Mouse (Mus musculus) C2C12 (cell line): ENCODE measurements around the gene Ube2b.

Experiments
- CTCF ChIP-seq: IDR thresholded peaks from one replicate; pipeline ENCODE4 v1.5.1; 2011; ENCODE audit not compliant: control insufficient read depth, insufficient read depth, insufficient read length
- FOSL1 ChIP-seq: IDR thresholded peaks from one replicate; pipeline ENCODE4 v1.8.0; 2011; ENCODE audit warnings: mild to moderate bottlenecking, low read length; ENCODE audit not compliant: poor library complexity, insufficient read depth, severe bottlenecking
- MAX ChIP-seq: IDR thresholded peaks from one replicate; pipeline ENCODE4 v1.6.1; 2011; ENCODE audit warnings: mild to moderate bottlenecking, control low read depth
- MYOD1 ChIP-seq: IDR thresholded peaks from one replicate; pipeline ENCODE4 v1.6.1; 2011; ENCODE audit warnings: low read depth; ENCODE audit not compliant: control insufficient read depth, insufficient read length
- MYOG ChIP-seq: IDR thresholded peaks from one replicate; pipeline ENCODE4 v1.6.1; 2011; ENCODE audit not compliant: control insufficient read depth, insufficient read length; ENCODE audit errors: extremely low read depth
- USF1 ChIP-seq: IDR thresholded peaks from one replicate; pipeline ENCODE4 v1.6.1; 2011; ENCODE audit warnings: low read depth, mild to moderate bottlenecking, control low read depth, moderate library complexity

GRCm38 (mm10) chr11:51938817-51939589 is 61.6 kb downstream of the Ube2b start:
- TF ChIP-seq CTCF (no peak), USF1 (no peak), MYOD1 (no peak), MAX (no peak), FOSL1 (no peak), MYOG (no peak)
